Mouse (Mus musculus): ENCODE results near the gene Sprr2a2. TPM values are rescaled to one million over a fixed set of nuclear protein-coding genes. Genes with fewer than 3 reads are reported as not detected.
"Not testable (repeated sequence)": the region's sequence is repeated elsewhere in the genome, so short reads cannot be mapped to it uniquely, and the experiment has no call there.

Gene Sprr2a2
- polyA plus RNA-seq, 1 experiment from 2014 or later: not detected

DNA sequence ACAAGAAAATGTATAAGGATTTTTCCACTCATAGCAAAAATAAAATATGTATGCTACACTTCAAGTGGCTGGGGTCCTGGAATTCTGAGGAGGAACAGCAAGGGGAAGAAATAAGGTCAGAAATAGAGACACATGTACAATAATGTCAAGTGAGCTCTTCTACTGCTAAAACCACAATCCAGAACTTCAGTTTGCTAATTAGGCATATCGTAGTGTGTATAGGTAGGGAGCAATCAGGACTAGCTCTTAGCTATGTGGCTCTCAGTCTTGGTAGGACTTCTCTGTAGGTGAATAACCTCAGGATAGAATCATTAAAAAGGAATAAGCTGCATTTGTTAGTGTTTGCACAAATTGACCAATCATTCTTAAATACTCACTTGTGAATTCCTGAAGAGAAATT lies 23.5 kb downstream of the Sprr2a2 start:
- H3K36me3 ChIP-seq; H3K4me2 ChIP-seq; H3K9ac ChIP-seq (replicated peaks); H3K27ac ChIP-seq (replicated peaks); H3K4me3 ChIP-seq (replicated peaks); ATAC-seq (ENCODE audit: low FRiP score); H3K4me1 ChIP-seq; H3K27me3 ChIP-seq (replicated peaks); H3K9me3 ChIP-seq (replicated peaks): not testable (repeated sequence)
- WGBS: no CpG with 5 or more reads among the region's 1 CpGs

DNA sequence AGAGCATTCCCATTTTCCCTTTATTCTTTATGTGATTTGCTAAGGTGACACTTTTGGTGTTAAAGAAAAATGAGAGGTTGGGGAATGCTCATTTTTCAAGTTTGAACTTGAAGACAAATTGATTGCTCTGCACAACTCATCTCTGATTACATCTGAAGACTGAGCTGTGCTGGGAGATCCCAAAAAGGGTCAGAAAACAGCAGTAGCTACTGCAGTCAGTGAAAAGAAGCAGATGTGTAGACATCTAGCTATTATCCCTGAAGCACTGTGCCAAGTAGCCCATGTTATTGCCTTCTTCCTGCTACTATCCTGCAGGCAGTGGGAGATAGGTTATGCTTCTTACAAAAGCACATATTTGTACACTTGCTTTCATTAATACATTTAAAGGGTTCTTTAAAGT lies 29.1 kb downstream of the Sprr2a2 start:
- peak; percentile 42; the same call in 1 of the 2 replicates for ATAC-seq (ENCODE audit: low FRiP score)
- not testable (repeated sequence) for H3K4me3 ChIP-seq (replicated peaks); H3K9ac ChIP-seq (replicated peaks); H3K36me3 ChIP-seq; H3K4me2 ChIP-seq; H3K27ac ChIP-seq (replicated peaks); H3K27me3 ChIP-seq (replicated peaks); H3K9me3 ChIP-seq (replicated peaks); H3K4me1 ChIP-seq

DNA sequence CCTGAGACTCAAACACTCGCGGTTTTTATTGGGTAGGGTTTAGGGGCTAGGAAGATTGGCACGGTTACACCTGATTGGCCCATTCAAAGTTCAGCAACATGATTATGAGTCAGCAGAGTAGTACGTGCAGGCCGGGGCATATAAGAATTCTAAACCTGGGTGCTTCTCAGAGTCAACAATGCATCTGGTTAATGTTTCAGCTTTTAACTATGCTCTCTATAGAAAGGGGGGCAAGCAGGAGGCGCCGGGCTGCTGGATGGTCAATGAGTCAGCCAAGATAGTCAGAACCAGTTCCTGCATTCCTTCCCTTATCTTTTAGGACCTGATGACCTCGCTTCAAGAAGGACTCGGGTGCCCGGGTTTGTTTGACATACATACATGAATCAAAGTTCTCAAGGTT lies 30.5 kb downstream of the Sprr2a2 start:
- not testable (repeated sequence) for H3K4me1 ChIP-seq; H3K9ac ChIP-seq (replicated peaks); H3K27ac ChIP-seq (replicated peaks); H3K4me2 ChIP-seq; H3K4me3 ChIP-seq (replicated peaks); H3K27me3 ChIP-seq (replicated peaks); H3K9me3 ChIP-seq (replicated peaks); H3K36me3 ChIP-seq; ATAC-seq (ENCODE audit: low FRiP score)
- WGBS: no CpG with 5 or more reads among the region's 10 CpGs

GRCm38 (mm10) chr3:92248494-92248893 lies 32.8 kb downstream of the Sprr2a2 start:
- not testable (repeated sequence) for ATAC-seq (ENCODE audit: low FRiP score); H3K36me3 ChIP-seq; H3K27ac ChIP-seq (replicated peaks); H3K9me3 ChIP-seq (replicated peaks); H3K4me1 ChIP-seq; H3K4me3 ChIP-seq (replicated peaks); H3K9ac ChIP-seq (replicated peaks); H3K27me3 ChIP-seq (replicated peaks); H3K4me2 ChIP-seq

GRCm38 (mm10) chr3:92250450-92250849 lies 34.7 kb downstream of the Sprr2a2 start:
- not testable (repeated sequence) for H3K36me3 ChIP-seq; H3K4me3 ChIP-seq (replicated peaks); H3K9ac ChIP-seq (replicated peaks); H3K4me2 ChIP-seq; H3K9me3 ChIP-seq (replicated peaks); H3K27me3 ChIP-seq (replicated peaks); ATAC-seq (ENCODE audit: low FRiP score); H3K4me1 ChIP-seq; H3K27ac ChIP-seq (replicated peaks)
- 89% methylated on average over 2 of the region's 2 CpGs for WGBS

GRCm38 (mm10) chr3:92253860-92254259 lies 38.1 kb downstream of the Sprr2a2 start:
- peak; percentile 45; the same call in 1 of the 2 replicates for ATAC-seq (ENCODE audit: low FRiP score)
- H3K36me3 ChIP-seq; H3K27me3 ChIP-seq (replicated peaks); H3K27ac ChIP-seq (replicated peaks); H3K9ac ChIP-seq (replicated peaks); H3K4me2 ChIP-seq; H3K9me3 ChIP-seq (replicated peaks); H3K4me3 ChIP-seq (replicated peaks); H3K4me1 ChIP-seq: not testable (repeated sequence)
- no CpG with 5 or more reads among the region's 8 CpGs for WGBS

DNA sequence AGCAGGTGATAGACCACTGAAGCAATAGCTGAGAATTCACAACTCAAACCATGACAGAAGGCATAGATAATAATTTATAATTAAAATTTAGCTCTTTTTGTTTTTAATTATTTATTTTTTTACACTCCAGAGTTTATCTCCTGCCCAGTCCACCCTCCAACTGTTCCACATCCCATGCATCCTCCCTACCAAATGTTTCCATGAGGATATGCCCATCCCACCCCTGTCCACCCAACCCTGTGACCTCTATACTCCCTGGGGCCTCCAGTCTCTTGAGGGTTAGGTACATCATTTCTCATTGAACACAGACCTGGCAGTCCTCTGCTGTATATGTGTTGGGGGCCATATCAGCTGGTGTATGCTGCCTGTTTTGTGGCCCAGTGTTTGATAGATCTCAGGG lies 42.8 kb downstream of the Sprr2a2 start:
- not testable (repeated sequence) for H3K27me3 ChIP-seq (replicated peaks); H3K36me3 ChIP-seq; ATAC-seq (ENCODE audit: low FRiP score); H3K9ac ChIP-seq (replicated peaks); H3K4me1 ChIP-seq; H3K4me2 ChIP-seq; H3K27ac ChIP-seq (replicated peaks); H3K4me3 ChIP-seq (replicated peaks); H3K9me3 ChIP-seq (replicated peaks)

GRCm38 (mm10) chr3:92263462-92263861 lies 47.7 kb downstream of the Sprr2a2 start:
- ATAC-seq (ENCODE audit: low FRiP score); H3K27ac ChIP-seq (replicated peaks); H3K4me3 ChIP-seq (replicated peaks); H3K36me3 ChIP-seq; H3K4me1 ChIP-seq; H3K9ac ChIP-seq (replicated peaks); H3K9me3 ChIP-seq (replicated peaks); H3K27me3 ChIP-seq (replicated peaks); H3K4me2 ChIP-seq: not testable (repeated sequence)
- WGBS: no CpG with 5 or more reads among the region's 2 CpGs

- H3K4me3 ChIP-seq (replicated peaks); H3K9me3 ChIP-seq (replicated peaks); H3K27ac ChIP-seq (replicated peaks); H3K36me3 ChIP-seq; H3K9ac ChIP-seq (replicated peaks); H3K4me1 ChIP-seq; H3K4me2 ChIP-seq; H3K27me3 ChIP-seq (replicated peaks): not testable (repeated sequence)
- WGBS: no CpG with 5 or more reads among the region's 4 CpGs
- peak; percentile 25; the same call in 1 of the 2 replicates for ATAC-seq (ENCODE audit: low FRiP score)
Measured at GRCm38 (mm10) chr3:92271414-92271985, 55.8 kb downstream of the Sprr2a2 start.

DNA sequence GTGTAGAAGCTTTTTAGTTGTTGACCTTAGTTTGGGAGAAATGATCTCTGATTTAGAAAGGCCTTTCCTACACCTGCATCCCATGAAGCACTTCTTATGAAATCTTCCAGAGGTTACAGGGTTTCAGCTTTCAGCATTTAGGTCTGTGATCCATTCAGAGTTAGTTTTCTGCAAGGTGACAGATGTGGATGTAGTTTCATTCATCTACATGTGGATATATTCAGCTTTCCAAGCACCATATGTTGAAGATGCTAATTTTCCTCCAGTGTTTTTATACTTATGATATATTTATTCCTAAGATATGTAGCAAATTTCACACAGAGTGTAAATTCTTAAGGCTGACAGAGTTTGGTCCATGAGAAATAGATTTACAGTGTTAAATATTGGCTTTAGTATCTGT lies 57.8 kb downstream of the Sprr2a2 start:
- not testable (repeated sequence) for H3K4me1 ChIP-seq; H3K9ac ChIP-seq (replicated peaks); H3K27me3 ChIP-seq (replicated peaks); ATAC-seq (ENCODE audit: low FRiP score); H3K27ac ChIP-seq (replicated peaks); H3K9me3 ChIP-seq (replicated peaks); H3K4me3 ChIP-seq (replicated peaks); H3K4me2 ChIP-seq; H3K36me3 ChIP-seq

DNA sequence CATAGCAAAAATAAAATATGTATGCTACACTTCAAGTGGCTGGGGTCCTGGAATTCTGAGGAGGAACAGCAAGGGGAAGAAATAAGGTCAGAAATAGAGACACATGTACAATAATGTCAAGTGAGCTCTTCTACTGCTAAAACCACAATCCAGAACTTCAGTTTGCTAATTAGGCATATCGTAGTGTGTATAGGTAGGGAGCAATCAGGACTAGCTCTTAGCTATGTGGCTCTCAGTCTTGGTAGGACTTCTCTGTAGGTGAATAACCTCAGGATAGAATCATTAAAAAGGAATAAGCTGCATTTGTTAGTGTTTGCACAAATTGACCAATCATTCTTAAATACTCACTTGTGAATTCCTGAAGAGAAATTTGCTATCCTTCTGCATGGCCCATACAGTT lies 58.3 kb downstream of the Sprr2a2 start:
- WGBS: no CpG with 5 or more reads among the region's 1 CpGs
- not testable (repeated sequence) for H3K9me3 ChIP-seq (replicated peaks); H3K9ac ChIP-seq (replicated peaks); H3K27ac ChIP-seq (replicated peaks); H3K27me3 ChIP-seq (replicated peaks); H3K36me3 ChIP-seq; H3K4me3 ChIP-seq (replicated peaks); H3K4me1 ChIP-seq; H3K4me2 ChIP-seq
- ATAC-seq (ENCODE audit: low FRiP score): peak; percentile 35; the same call in 1 of the 2 replicates

DNA sequence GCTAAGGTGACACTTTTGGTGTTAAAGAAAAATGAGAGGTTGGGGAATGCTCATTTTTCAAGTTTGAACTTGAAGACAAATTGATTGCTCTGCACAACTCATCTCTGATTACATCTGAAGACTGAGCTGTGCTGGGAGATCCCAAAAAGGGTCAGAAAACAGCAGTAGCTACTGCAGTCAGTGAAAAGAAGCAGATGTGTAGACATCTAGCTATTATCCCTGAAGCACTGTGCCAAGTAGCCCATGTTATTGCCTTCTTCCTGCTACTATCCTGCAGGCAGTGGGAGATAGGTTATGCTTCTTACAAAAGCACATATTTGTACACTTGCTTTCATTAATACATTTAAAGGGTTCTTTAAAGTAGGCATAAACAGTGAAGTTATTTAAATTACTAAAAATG lies 63.9 kb downstream of the Sprr2a2 start:
- not testable (repeated sequence) for H3K4me2 ChIP-seq; H3K27me3 ChIP-seq (replicated peaks); H3K27ac ChIP-seq (replicated peaks); H3K9me3 ChIP-seq (replicated peaks); H3K36me3 ChIP-seq; H3K4me1 ChIP-seq; H3K4me3 ChIP-seq (replicated peaks); H3K9ac ChIP-seq (replicated peaks)
- ATAC-seq (ENCODE audit: low FRiP score): peak; percentile 51; the same call in 1 of the 2 replicates

DNA sequence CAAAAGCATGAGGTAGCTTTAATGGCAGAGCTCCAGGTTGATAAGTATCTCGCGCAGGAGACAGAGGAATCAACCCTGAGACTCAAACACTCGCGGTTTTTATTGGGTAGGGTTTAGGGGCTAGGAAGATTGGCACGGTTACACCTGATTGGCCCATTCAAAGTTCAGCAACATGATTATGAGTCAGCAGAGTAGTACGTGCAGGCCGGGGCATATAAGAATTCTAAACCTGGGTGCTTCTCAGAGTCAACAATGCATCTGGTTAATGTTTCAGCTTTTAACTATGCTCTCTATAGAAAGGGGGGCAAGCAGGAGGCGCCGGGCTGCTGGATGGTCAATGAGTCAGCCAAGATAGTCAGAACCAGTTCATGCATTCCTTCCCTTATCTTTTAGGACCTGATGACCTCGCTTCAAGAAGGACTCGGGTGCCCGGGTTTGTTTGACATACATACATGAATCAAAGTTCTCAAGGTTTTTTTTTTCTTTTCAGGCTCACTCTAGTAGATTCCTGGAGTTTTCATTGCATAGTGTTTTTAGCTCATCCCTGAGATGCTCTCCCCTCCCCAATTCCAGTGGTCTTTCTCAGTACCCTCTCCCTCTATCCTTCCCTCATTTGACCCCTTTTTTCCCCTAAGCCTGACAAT lies 65.4 kb downstream of the Sprr2a2 start:
- H3K4me1 ChIP-seq; H3K4me3 ChIP-seq (replicated peaks); H3K27me3 ChIP-seq (replicated peaks); ATAC-seq (ENCODE audit: low FRiP score); H3K27ac ChIP-seq (replicated peaks); H3K9me3 ChIP-seq (replicated peaks); H3K9ac ChIP-seq (replicated peaks); H3K4me2 ChIP-seq; H3K36me3 ChIP-seq: not testable (repeated sequence)
- 87% methylated on average over 5 of the region's 12 CpGs for WGBS

Measured in neural tube, embryonic 15.5 days (tissue).